Mouse (Mus musculus) myocyte (in vitro differentiated cells): ENCODE measurements at regions not wholly inside any gene's neighbourhood (a gene's known extent, or its start where the extent isn't known, plus 50 kb on each side); places are given as distances from the start of the nearest gene placed in this dataset.

ENCODE experiments used
- H3K27me3 ChIP-seq: one replicate; pipeline ENCODE4 v1.6.1; 2011; ENCODE audit not compliant: control insufficient read depth, insufficient read depth, insufficient read length
- H3K36me3 ChIP-seq: one replicate; pipeline ENCODE4 v1.6.1; 2011; ENCODE audit not compliant: control insufficient read depth, insufficient read depth
- H3K4me2 ChIP-seq: one replicate; pipeline ENCODE4 v1.6.1; 2011; ENCODE audit warnings: low read depth, control low read depth
- H3K4me3 ChIP-seq: one replicate; pipeline ENCODE4 v1.5.1; 2011; ENCODE audit warnings: mild to moderate bottlenecking, control low read depth, moderate library complexity
- H3K79me2 ChIP-seq: one replicate; pipeline ENCODE4 v1.6.1; 2011; ENCODE audit not compliant: control insufficient read depth, insufficient read depth
- H3ac ChIP-seq: one replicate; pipeline ENCODE4 v1.6.1; 2011; ENCODE audit not compliant: control insufficient read depth, insufficient read length
- CEBPB ChIP-seq: IDR thresholded peaks from 2 replicates; pipeline ENCODE4 v1.6.1; 2011; ENCODE audit warnings: mild to moderate bottlenecking, moderate library complexity; ENCODE audit not compliant: poor library complexity, insufficient read depth, severe bottlenecking
- E2F4 ChIP-seq: IDR thresholded peaks from one replicate; pipeline ENCODE4 v1.6.1; 2011; ENCODE audit warnings: mild to moderate bottlenecking, control low read depth, moderate library complexity; ENCODE audit not compliant: insufficient read depth
- MAX ChIP-seq: IDR thresholded peaks from one replicate; pipeline ENCODE4 v1.6.1; 2011; ENCODE audit warnings: low read depth, mild to moderate bottlenecking, control low read depth
- MYOD1 ChIP-seq, 3 experiments: IDR thresholded peaks; one replicate each; pipeline ENCODE4 v1.6.1; 2011; ENCODE audit warnings: control low read depth in 2 of 3, low read depth in 2 of 3, mild to moderate bottlenecking in 2 of 3, moderate library complexity in 1 of 3; ENCODE audit not compliant: insufficient read length in 2 of 3, control insufficient read depth in 1 of 3
- MYOG ChIP-seq, 3 experiments: IDR thresholded peaks; one replicate each; pipeline ENCODE4 v1.6.1; 2011; ENCODE audit warnings: control low read depth in 2 of 3, low read depth in 2 of 3, mild to moderate bottlenecking in 2 of 3; ENCODE audit not compliant: insufficient read length in 2 of 3, control insufficient read depth in 1 of 3, insufficient read depth in 1 of 3
- POLR2A ChIP-seq: IDR thresholded peaks from one replicate; pipeline ENCODE4 v1.6.1; 2011; ENCODE audit warnings: low read depth, mild to moderate bottlenecking, control low read depth, moderate library complexity; ENCODE audit not compliant: insufficient read length
- POLR2AphosphoS2 ChIP-seq: IDR thresholded peaks from one replicate; pipeline ENCODE4 v1.6.1; 2011; ENCODE audit warnings: low read depth, control low read depth; ENCODE audit not compliant: insufficient read length
- REST ChIP-seq: IDR thresholded peaks from one replicate; pipeline ENCODE4 v1.6.1; 2011; ENCODE audit warnings: mild to moderate bottlenecking, control low read depth, moderate library complexity; ENCODE audit not compliant: insufficient read depth, insufficient read length
- SRF ChIP-seq: IDR thresholded peaks from one replicate; pipeline ENCODE4 v1.6.1; 2011; ENCODE audit warnings: low read depth; ENCODE audit not compliant: control insufficient read depth, insufficient read length
- TCF12 ChIP-seq: IDR thresholded peaks from one replicate; pipeline ENCODE4 v1.6.1; 2011; ENCODE audit warnings: mild to moderate bottlenecking, control low read depth; ENCODE audit not compliant: poor library complexity, insufficient read depth, severe bottlenecking
- TCF3 ChIP-seq: IDR thresholded peaks from one replicate; pipeline ENCODE4 v1.6.1; 2011; ENCODE audit warnings: low read depth, control low read depth; ENCODE audit not compliant: insufficient read length
- USF1 ChIP-seq: IDR thresholded peaks from one replicate; pipeline ENCODE4 v1.6.1; 2011; ENCODE audit warnings: low read depth, mild to moderate bottlenecking, control low read depth, moderate library complexity

DNA sequence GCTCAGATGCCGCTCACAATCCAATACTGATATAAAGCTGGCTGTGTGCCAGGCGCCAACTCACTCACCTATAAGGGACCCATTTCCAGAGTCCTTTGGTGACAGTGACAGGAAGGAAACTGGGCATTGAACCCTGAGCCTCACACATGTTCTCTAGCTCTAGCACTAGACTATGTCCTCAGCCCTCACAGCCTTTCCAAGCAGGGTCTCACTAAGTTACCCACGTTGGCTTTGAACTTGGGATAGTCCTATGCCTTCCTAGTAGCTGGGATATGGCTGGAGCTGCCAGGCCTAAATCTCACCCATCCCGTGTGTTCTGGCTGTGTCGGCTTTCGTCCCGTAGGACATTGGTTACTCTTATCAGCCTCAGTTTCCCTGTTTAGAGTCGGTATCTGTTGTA lies 458.4 kb upstream of the Cdh4 start:
- H3K79me2 ChIP-seq = no peaks in the 10 kb centered on the region
- no peak overlapping the region for H3K4me3 ChIP-seq
- no peak overlapping the region for H3K4me2 ChIP-seq
- no peak overlapping the region for H3ac ChIP-seq
- H3K27me3 ChIP-seq = no peaks in the 10 kb centered on the region
- H3K36me3 ChIP-seq = no peaks in the 10 kb centered on the region
- TF ChIP-seq SRF = no peak
- no peak for TF ChIP-seq POLR2A
- TF ChIP-seq E2F4 = no peak
- TF ChIP-seq TCF3 = no peak
- TF ChIP-seq MYOG (IDR thresholded peaks at IDR 0.05; ENCODE audit: control insufficient read depth in 1 of 3, insufficient read depth in 1 of 3, insufficient read length in 2 of 3, low read depth in 2 of 3) = no peak
- TF ChIP-seq TCF12 = no peak

DNA sequence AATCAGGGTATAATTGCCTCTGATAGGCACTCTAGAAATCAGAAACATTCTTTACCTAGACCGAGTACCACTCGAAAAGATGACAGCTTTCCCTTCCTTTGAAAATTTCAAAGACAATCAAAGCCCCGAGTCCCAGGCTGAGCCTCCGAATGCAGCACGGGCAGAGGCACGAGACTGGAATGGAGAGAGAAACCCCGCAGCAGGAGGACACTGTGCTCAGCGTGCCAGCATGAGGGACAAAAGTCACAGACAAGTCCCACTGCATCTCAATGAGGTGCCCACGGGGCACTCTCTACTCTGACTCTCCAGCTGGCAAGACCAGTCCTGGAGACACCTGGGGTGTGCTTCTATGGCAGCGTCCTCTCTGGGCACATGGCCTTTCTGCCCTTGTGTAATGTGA lies 454.3 kb upstream of the Cdh4 start:
- TF ChIP-seq USF1 (no peak), SRF (no peak), TCF3 (no peak), E2F4 (no peak), TCF12 (no peak), MAX (no peak), POLR2A (no peak), MYOD1 (IDR thresholded peaks at IDR 0.05; ENCODE audit: control insufficient read depth in 1 of 3, insufficient read length in 2 of 3, low read depth in 2 of 3) (no peak), MYOG (IDR thresholded peaks at IDR 0.05; ENCODE audit: control insufficient read depth in 1 of 3, insufficient read depth in 1 of 3, insufficient read length in 2 of 3, low read depth in 2 of 3) (no peak), CEBPB (no peak), REST (no peak), POLR2AphosphoS2 (no peak)
- Histone ChIP-seq H3K79me2 (no peaks in the 10 kb centered on the region), H3K36me3 (no peaks in the 10 kb centered on the region), H3K4me2 (no peak overlapping the region), H3ac (no peak overlapping the region), H3K4me3 (no peak overlapping the region), H3K27me3 (no peaks in the 10 kb centered on the region)

GRCm38 (mm10) chr2:178989291-178989690 lies 452.9 kb upstream of the Cdh4 start:
- H3K36me3 ChIP-seq = no peaks in the 10 kb centered on the region
- no peak overlapping the region for H3K4me2 ChIP-seq
- H3K79me2 ChIP-seq = no peaks in the 10 kb centered on the region
- no peak overlapping the region for H3ac ChIP-seq
- TF ChIP-seq CEBPB (no peak), USF1 (no peak), MYOG (IDR thresholded peaks at IDR 0.05; ENCODE audit: control insufficient read depth in 1 of 3, insufficient read depth in 1 of 3, insufficient read length in 2 of 3, low read depth in 2 of 3) (no peak), TCF12 (no peak)
- no peak overlapping the region for H3K4me3 ChIP-seq
- no peaks in the 10 kb centered on the region for H3K27me3 ChIP-seq

GRCm38 (mm10) chr2:178989784-178990183 lies 452.4 kb upstream of the Cdh4 start:
- TF ChIP-seq CEBPB (no peak), MAX (no peak), POLR2A (no peak), TCF3 (no peak), REST (no peak), SRF (no peak), MYOD1 (IDR thresholded peaks at IDR 0.05; ENCODE audit: control insufficient read depth in 1 of 3, insufficient read length in 2 of 3, low read depth in 2 of 3) (no peak), USF1 (no peak), POLR2AphosphoS2 (no peak), MYOG (IDR thresholded peaks at IDR 0.05; ENCODE audit: control insufficient read depth in 1 of 3, insufficient read depth in 1 of 3, insufficient read length in 2 of 3, low read depth in 2 of 3) (no peak), TCF12 (no peak), E2F4 (no peak)
- H3ac ChIP-seq = no peak overlapping the region
- no peak overlapping the region for H3K4me3 ChIP-seq
- no peak overlapping the region for H3K4me2 ChIP-seq
- no peaks in the 10 kb centered on the region for H3K79me2 ChIP-seq
- H3K36me3 ChIP-seq = no peaks in the 10 kb centered on the region
- H3K27me3 ChIP-seq = no peaks in the 10 kb centered on the region

- Histone ChIP-seq H3K4me2 (no peak overlapping the region), H3K27me3 (no peaks in the 10 kb centered on the region), H3K4me3 (no peak overlapping the region), H3K79me2 (no peaks in the 10 kb centered on the region), H3ac (no peak overlapping the region), H3K36me3 (no peaks in the 10 kb centered on the region)
- no peak for TF ChIP-seq E2F4
- no peak for TF ChIP-seq CEBPB
- no peak for TF ChIP-seq TCF12
- TF ChIP-seq SRF = no peak
- TF ChIP-seq MYOG (IDR thresholded peaks at IDR 0.05; ENCODE audit: control insufficient read depth in 1 of 3, insufficient read depth in 1 of 3, insufficient read length in 2 of 3, low read depth in 2 of 3) = no peak
- no peak for TF ChIP-seq POLR2AphosphoS2
Measured at GRCm38 (mm10) chr2:178990959-178991358, 451.3 kb upstream of the Cdh4 start.
